Mouse (Mus musculus) kidney, embryonic 14.5 days (tissue): ENCODE measurements around the gene Triobp. TPM values are rescaled to one million over a fixed set of nuclear protein-coding genes. Genes with fewer than 3 reads are reported as not detected.
"Not testable (repeated sequence)": the region's sequence is repeated elsewhere in the genome, so short reads cannot be mapped to it uniquely, and the experiment has no call there.

ENCODE experiments used
- ATAC-seq: fragments of 200-750 bp; cut with Nextera tagmentation; 2 replicates; pipeline ENCODE4 v1.8.0; 2017; ENCODE audit warnings: moderate number of reproducible peaks, mild to moderate bottlenecking, moderate TSS enrichment, moderate library complexity; ENCODE audit not compliant: low FRiP score, low TSS enrichment
- H3K27ac ChIP-seq: fragments of 300-500 bp; sonication (generic); 2 replicates; pipeline ENCODE4 v1.5.1; 2014; ENCODE audit warnings: low read depth, mild to moderate bottlenecking, low read length, moderate library complexity, mixed read lengths
- H3K27me3 ChIP-seq: fragments of 300-500 bp; sonication (generic); 2 replicates; pipeline ENCODE4 v1.6.1; 2014; ENCODE audit warnings: mild to moderate bottlenecking, low read length; ENCODE audit not compliant: control insufficient read depth, insufficient read depth
- H3K36me3 ChIP-seq: fragments of 300-500 bp; sonication (generic); 2 replicates; pipeline ENCODE4 v1.6.1; 2014; ENCODE audit warnings: low read length, mixed read lengths; ENCODE audit not compliant: control insufficient read depth, insufficient read depth
- H3K4me1 ChIP-seq: fragments of 300-500 bp; sonication (generic); 2 replicates; pipeline ENCODE4 v1.6.1; 2014; ENCODE audit warnings: low read length, mixed read lengths; ENCODE audit not compliant: control insufficient read depth, insufficient read depth
- H3K4me2 ChIP-seq: fragments of 300-500 bp; sonication (generic); replicated peaks from 2 replicates; pipeline ENCODE4 v1.6.1; 2014; ENCODE audit warnings: low read depth, mild to moderate bottlenecking, low read length
- H3K4me3 ChIP-seq: fragments of 300-500 bp; sonication (generic); 2 replicates; pipeline ENCODE4 v1.5.1; 2014; ENCODE audit warnings: mild to moderate bottlenecking, low read length
- H3K9ac ChIP-seq: fragments of 300-500 bp; sonication (generic); 2 replicates; pipeline ENCODE4 v1.6.1; 2014; ENCODE audit warnings: low read depth, mild to moderate bottlenecking, low read length, moderate library complexity
- H3K9me3 ChIP-seq: fragments of 300-500 bp; sonication (generic); 2 replicates; pipeline ENCODE4 v1.6.1; 2016; ENCODE audit warnings: low read length; ENCODE audit not compliant: control insufficient read depth
- WGBS: fragments of 180-500 bp; shearing (Covaris S2); extraction: QIAGEN DNeasy Blood & Tissue Kit; methylation state at CpG from one replicate; pipeline ENCODE4 v1.1.7; 2014; 5-methylcytosine and 5-hydroxymethylcytosine counted together
- polyA plus RNA-seq: library from polyadenylated mRNA; unstranded; fragments of >200 nt; fragmentation: Nextera tagmentation; extraction: Ambion mirVana; gene quantifications from 2 replicates; pipeline ENCODE4 v1.2.1, GENCODE M21; 2014

Triobp gene
- polyA plus RNA-seq, 1 experiment from 2014 or later, result 54.9 TPM

- not testable (repeated sequence) for H3K4me2 ChIP-seq
- H3K36me3 ChIP-seq, result peaks cover 22% of the 10 kb centered on the region
These were observed 84.4 kb downstream of the Triobp start for GRCm38 (mm10) chr15:79031908-79032307.

DNA sequence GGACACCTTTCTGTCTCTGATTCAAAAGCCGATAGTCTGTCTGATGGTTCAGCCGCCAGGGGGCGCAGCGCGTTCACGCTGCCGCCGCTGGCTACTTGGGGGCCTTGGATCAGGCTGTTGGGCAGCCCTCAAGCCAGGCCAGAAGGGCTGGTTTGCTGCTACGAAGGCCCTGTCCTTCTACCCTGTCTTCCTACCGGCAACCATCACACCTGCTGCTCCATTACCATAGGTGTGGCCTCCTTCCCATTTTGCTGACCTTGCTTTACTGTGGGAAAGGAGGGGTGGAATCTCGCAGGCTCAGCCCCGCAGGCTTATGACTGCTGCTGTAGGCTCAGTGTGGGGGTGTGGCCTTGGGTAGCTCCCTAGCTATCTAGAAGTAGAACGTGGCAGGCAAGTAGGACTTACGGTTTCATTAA, 90.4 kb downstream of the Triobp start:
- Histone ChIP-seq H3K27me3 (peaks cover 22% of the 10 kb centered on the region), H3K4me3 (no peak overlapping the region), H3K9ac (no peak overlapping the region), H3K36me3 (peaks cover 27% of the 10 kb centered on the region), H3K9me3 (no peaks in the 10 kb centered on the region), H3K4me1 (peaks cover 8% of the 10 kb centered on the region), H3K27ac (no peak overlapping the region), H3K4me2 (0 out of 2 replicates have a peak overlapping the region, but pooled peaks have one; percentile 16)
- no peak for ATAC-seq
- WGBS, result 13% methylated on average over 14 of the region's 14 CpGs

More at GRCm38 (mm10) chr15:79031908-79032307, 84.4 kb downstream of the Triobp start:
- H3K4me3 ChIP-seq, H3K27ac ChIP-seq, H3K9me3 ChIP-seq, H3K9ac ChIP-seq, ATAC-seq, H3K27me3 ChIP-seq: not testable (repeated sequence)
- WGBS, result 93% methylated on average over 5 of the region's 5 CpGs
- H3K4me1 ChIP-seq, result peaks cover 14% of the 10 kb centered on the region

- no peak overlapping the region for H3K4me2 ChIP-seq
These were observed 90.8 kb downstream of the Triobp start for GRCm38 (mm10) chr15:79038331-79038730.

DNA sequence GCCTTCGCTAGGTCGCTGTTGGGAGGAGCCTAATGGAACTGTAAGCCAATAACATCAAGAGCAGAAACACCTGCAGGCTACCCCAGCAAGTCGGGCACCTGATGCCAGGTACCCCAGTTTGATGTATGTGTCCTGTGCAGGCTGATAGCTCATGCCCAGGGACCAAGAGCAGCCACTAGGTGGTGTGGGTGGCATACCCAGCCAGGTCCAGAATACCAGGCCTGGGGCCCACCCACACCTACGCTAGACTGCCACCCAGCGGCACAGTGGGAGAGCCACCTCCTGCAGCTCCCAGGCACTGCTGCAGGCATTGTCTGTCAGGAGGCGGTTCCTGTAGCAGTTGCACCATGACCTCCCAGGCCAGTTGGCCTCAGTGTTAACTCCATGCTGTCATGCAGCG, 91.3 kb downstream of the Triobp start:
- Histone ChIP-seq H3K27me3 (peaks cover 31% of the 10 kb centered on the region), H3K27ac (no peak overlapping the region), H3K4me1 (peaks cover 15% of the 10 kb centered on the region), H3K9me3 (no peaks in the 10 kb centered on the region), H3K36me3 (peaks cover 27% of the 10 kb centered on the region), H3K9ac (no peak overlapping the region), H3K4me2 (no peak overlapping the region), H3K4me3 (no peak overlapping the region)
- peak; percentile 77 for ATAC-seq
- 19% methylated on average over 7 of the region's 7 CpGs for WGBS

More at GRCm38 (mm10) chr15:79038331-79038730, 90.8 kb downstream of the Triobp start:
- Histone ChIP-seq H3K4me1 (peaks cover 11% of the 10 kb centered on the region), H3K9me3 (no peaks in the 10 kb centered on the region), H3K4me3 (no peak overlapping the region), H3K36me3 (peaks cover 27% of the 10 kb centered on the region), H3K9ac (no peak overlapping the region), H3K27ac (no peak overlapping the region), H3K27me3 (peaks cover 26% of the 10 kb centered on the region)
- WGBS, result 75% methylated on average over 10 of the region's 10 CpGs
- no peak for ATAC-seq

DNA sequence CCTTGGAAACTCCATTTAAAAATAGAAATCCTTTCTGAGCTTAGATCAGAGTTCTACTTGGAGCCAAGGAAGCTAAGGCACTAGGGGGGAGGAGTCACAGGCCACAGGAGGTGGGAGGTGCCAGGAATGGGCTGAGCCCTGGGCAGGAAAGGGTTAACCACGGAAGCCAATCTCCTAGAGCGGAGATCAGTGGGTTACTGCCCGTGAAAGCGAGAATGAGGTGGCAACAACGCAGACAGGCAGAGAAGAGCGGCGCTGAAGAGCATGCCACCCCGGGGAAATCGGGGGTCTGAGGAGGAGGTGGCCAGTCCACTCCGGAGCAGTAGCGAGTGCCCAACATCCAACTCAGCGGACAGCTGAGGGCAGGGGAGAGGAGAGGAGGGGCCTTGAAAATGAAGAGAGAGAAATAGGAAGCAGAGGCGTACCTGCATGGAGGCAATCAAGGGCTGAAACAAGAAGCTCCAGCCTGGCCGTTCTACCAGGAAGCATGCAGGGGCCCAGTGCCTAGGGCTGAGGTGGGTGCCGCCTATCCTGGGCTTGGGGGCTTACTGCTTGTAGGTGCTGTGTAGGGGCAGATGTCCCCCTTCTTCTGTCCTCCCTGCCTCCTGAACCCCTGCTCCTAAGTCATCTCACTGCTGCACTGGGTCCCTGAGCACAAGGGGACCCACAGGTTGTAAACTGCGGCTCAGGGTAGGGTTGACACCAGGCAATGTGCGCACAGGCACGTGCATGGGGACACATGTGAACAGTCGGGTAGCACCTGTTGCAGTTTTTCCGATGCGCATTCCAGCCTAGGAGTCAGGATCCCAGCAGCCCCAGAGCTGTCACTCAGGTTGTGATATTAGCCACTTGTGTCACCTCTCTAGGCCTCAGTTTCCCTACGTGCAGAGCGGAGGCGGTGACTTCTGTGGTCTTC, 93.2 kb downstream of the Triobp start:
- H3K27me3 ChIP-seq, result peaks cover 31% of the 10 kb centered on the region
- H3K27ac ChIP-seq, result no peak overlapping the region
- H3K4me3 ChIP-seq, result peak overlapping the region; percentile 30
- H3K4me2 ChIP-seq, result peak overlapping the region; percentile 50
- ATAC-seq, result no peak
- peaks cover 16% of the 10 kb centered on the region for H3K36me3 ChIP-seq
- H3K4me1 ChIP-seq, result peaks cover 23% of the 10 kb centered on the region
- H3K9me3 ChIP-seq, result no peaks in the 10 kb centered on the region
- H3K9ac ChIP-seq, result peak overlapping the region; percentile 42
- 15% methylated on average over 24 of the region's 24 CpGs for WGBS

DNA sequence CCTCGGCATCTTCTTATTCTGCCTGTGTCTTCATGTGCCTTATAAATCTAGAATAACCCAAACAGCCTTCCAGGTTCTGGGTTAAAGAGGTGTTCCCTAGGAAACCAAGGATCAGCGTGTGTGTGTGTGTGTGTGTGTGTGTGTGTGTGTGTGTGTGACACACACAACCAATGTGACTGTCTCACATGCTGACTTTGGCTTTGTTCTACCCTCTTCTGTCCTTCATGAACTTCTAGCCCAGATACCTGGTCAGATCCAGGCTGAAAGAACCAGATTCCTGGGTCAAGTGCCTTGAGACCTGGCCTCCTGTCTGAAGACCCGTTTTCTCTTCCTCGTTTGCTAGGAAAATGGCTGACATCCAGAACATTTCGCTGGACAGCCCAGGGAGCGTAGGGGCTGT, 94.1 kb downstream of the Triobp start, which contains the start of gene Galr3:
TSS of gene Galr3 (plus strand) at position 301 of the 400 bp plus-strand sequence.
- peak within 1 kb of the TSS; percentile 65 for H3K9ac ChIP-seq
- WGBS, result 79% methylated on average over 6 of the region's 6 CpGs
- peak within 1 kb of the TSS; percentile 54 for H3K4me3 ChIP-seq
- peak within 1 kb of the TSS; percentile 97 for H3K4me2 ChIP-seq
- no peaks in the 10 kb centered on the region for H3K9me3 ChIP-seq
- peaks cover 31% of the 10 kb centered on the region for H3K27me3 ChIP-seq
- peaks cover 23% of the 10 kb centered on the region for H3K4me1 ChIP-seq
- H3K27ac ChIP-seq, result no peak within 1 kb of the TSS
- ATAC-seq, result no peak
- peaks cover 8% of the 10 kb centered on the region for H3K36me3 ChIP-seq

- no peaks in the 10 kb centered on the region for H3K9me3 ChIP-seq
These were observed 95.4 kb downstream of the Triobp start for GRCm38 (mm10) chr15:79042721-79043491.

GRCm38 (mm10) chr15:79044837-79045236, 97.3 kb downstream of the Triobp start:
- Histone ChIP-seq H3K36me3 (no peaks in the 10 kb centered on the region), H3K9me3 (no peaks in the 10 kb centered on the region), H3K4me3 (no peak overlapping the region), H3K9ac (no peak overlapping the region), H3K27me3 (peaks cover 31% of the 10 kb centered on the region), H3K4me1 (peaks cover 23% of the 10 kb centered on the region), H3K27ac (peak overlapping the region; percentile 37; the same call in 1 of the 2 replicates), H3K4me2 (no peak overlapping the region)
- peak; percentile 68 for ATAC-seq
- WGBS, result 4% methylated on average over 4 of the region's 4 CpGs

More at GRCm38 (mm10) chr15:79042721-79043491, 95.4 kb downstream of the Triobp start:
- H3K27ac ChIP-seq, result no peak overlapping the region
- peak overlapping the region; percentile 54 for H3K4me3 ChIP-seq
- H3K27me3 ChIP-seq, result peaks cover 31% of the 10 kb centered on the region
- peaks cover 23% of the 10 kb centered on the region for H3K4me1 ChIP-seq
- H3K9ac ChIP-seq, result peak overlapping the region; percentile 65
- WGBS, result under 1% methylated on average over 90 of the region's 105 CpGs
- no peaks in the 10 kb centered on the region for H3K36me3 ChIP-seq
- H3K4me2 ChIP-seq, result peak overlapping the region; percentile 97
- ATAC-seq, result no peak
